Mouse (Mus musculus) thymus, postnatal 10 days (tissue): ENCODE measurements around the gene Cdsn.
A peak's percentile ranks its signal among the peaks of the same experiment; 100 is the strongest.
"Not testable (repeated sequence)": the region's sequence is repeated elsewhere in the genome, so short reads cannot be mapped to it uniquely, and the experiment has no call there.

Experiments used
- DNase-seq, 2 experiments: peaks; one replicate each; pipeline ENCODE4 v3.0.0; 2021; ENCODE audit warnings: low spot score in 2 of 2

Cdsn gene

GRCm38 (mm10) chr17:35551881-35552414, at the start of gene Cdsn:
TSS of gene Cdsn (plus strand) at chr17:35552128.
- no peak for DNase-seq

GRCm38 (mm10) chr17:35502226-35502625, 49.7 kb upstream of the Cdsn start:
- no peak for DNase-seq

GRCm38 (mm10) chr17:35502762-35503161, 49.2 kb upstream of the Cdsn start:
- no peak for DNase-seq

GRCm38 (mm10) chr17:35503849-35504248, 48.1 kb upstream of the Cdsn start:
- DNase-seq = no peak

GRCm38 (mm10) chr17:35504628-35505481, 47.1 kb upstream of the Cdsn start:
- no peak for DNase-seq

- no peak for DNase-seq
Observed at GRCm38 (mm10) chr17:35505776-35506175, 46.2 kb upstream of the Cdsn start, which contains the start of gene Pou5f1. TSS of gene Pou5f1 (plus strand) at chr17:35506018.

- no peak for DNase-seq
Observed at GRCm38 (mm10) chr17:35506881-35507280, 45.0 kb upstream of the Cdsn start.

- DNase-seq = no peak
Observed at GRCm38 (mm10) chr17:35507556-35508260, 44.2 kb upstream of the Cdsn start.

GRCm38 (mm10) chr17:35508279-35508678, 43.6 kb upstream of the Cdsn start:
- not testable (repeated sequence) for DNase-seq

- peak; percentile 43 to 68 for DNase-seq
Observed at GRCm38 (mm10) chr17:35509284-35509683, 42.6 kb upstream of the Cdsn start.

- DNase-seq = no peak
Observed at GRCm38 (mm10) chr17:35512916-35513626, 38.9 kb upstream of the Cdsn start.

GRCm38 (mm10) chr17:35513886-35514285, 38.0 kb upstream of the Cdsn start:
- peak; percentile 62 to 85 for DNase-seq

- DNase-seq = no peak
Observed at GRCm38 (mm10) chr17:35514756-35515155, 37.2 kb upstream of the Cdsn start.

- peak; percentile 32 to 38 for DNase-seq
Observed at GRCm38 (mm10) chr17:35515911-35516640, 35.9 kb upstream of the Cdsn start.

- peak; percentile 97 to 99 for DNase-seq
Observed at GRCm38 (mm10) chr17:35516652-35517500, 35.1 kb upstream of the Cdsn start, which contains the start of the genes Tcf19 and Cchcr1. TSS of gene Tcf19 (minus strand) at chr17:35516824. TSS of gene Cchcr1 (plus strand) at chr17:35517100.

GRCm38 (mm10) chr17:35517526-35517925, 34.4 kb upstream of the Cdsn start:
- DNase-seq = no peak

- DNase-seq = no peak
Observed at GRCm38 (mm10) chr17:35524354-35524753, 27.6 kb upstream of the Cdsn start.

GRCm38 (mm10) chr17:35526644-35527043, 25.3 kb upstream of the Cdsn start:
- peak; percentile 32 to 52 for DNase-seq

- DNase-seq = no peak
Observed at GRCm38 (mm10) chr17:35532360-35532759, 19.6 kb upstream of the Cdsn start.

GRCm38 (mm10) chr17:35532901-35533300, 19.0 kb upstream of the Cdsn start, which contains the start of gene Psors1c2:
TSS of gene Psors1c2 (plus strand) at chr17:35533201.
- DNase-seq = no peak
